Mouse (Mus musculus) layer of hippocampus, postnatal 14 days (tissue): ENCODE measurements around the gene Pea15a. TPM values are rescaled to one million over a fixed set of nuclear protein-coding genes. Genes with fewer than 3 reads are reported as not detected.
A peak's percentile ranks its signal among the peaks of the same experiment; 100 is the strongest.

Source experiments
- DNase-seq, 2 experiments: peaks; one replicate each; pipeline ENCODE4 v3.0.0; 2021 to 2022; ENCODE audit warnings: low spot score in 2 of 2, mixed read lengths in 1 of 2
- total RNA-seq, 2 experiments: library from RNA; stranded (reverse); gene quantifications; 2 replicates each; pipeline ENCODE4 v1.2.3; 2021

The Pea15a gene
- total RNA-seq, 2 experiments from 2014 or later = 360 to 376 TPM

DNA sequence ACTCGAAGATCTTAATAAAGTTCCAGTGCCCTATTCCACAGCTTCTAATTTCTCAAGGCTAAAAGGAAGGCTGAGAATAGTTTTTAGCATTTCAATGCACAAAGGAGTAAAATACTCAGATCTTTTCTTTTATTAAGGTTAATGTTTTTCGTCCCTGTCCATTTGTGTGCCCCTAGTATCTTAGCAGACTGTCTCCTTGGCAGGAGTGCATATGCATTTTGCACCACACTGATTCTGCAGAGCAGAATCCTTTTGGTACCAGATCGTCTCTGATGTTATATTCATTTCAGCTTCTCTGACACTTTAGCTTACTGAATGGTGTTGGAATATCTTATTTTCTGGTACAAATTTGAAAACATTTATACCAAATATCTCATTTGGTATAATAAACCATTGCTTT is 24.8 kb downstream of the Pea15a start:
- no peak for DNase-seq

DNA sequence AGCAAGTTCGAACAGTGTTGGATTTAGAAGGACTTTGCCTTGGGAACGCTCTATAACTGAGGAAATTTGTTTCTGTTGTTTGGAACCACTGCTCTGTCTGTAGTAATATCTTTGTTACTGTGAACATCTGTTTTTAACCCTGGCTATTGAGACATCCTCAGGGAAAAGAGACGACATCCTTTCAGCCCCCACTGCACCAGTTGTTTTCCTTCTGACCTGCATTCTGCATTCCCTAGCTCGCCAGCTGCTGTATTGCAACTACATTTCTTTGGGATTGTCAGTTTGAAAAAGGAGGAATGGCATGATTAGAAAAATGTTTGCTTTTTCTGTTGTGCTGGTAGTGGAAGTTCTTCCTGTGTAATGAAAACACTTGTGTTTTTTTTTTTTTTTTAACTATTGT is 25.7 kb downstream of the Pea15a start:
- no peak for DNase-seq

DNA sequence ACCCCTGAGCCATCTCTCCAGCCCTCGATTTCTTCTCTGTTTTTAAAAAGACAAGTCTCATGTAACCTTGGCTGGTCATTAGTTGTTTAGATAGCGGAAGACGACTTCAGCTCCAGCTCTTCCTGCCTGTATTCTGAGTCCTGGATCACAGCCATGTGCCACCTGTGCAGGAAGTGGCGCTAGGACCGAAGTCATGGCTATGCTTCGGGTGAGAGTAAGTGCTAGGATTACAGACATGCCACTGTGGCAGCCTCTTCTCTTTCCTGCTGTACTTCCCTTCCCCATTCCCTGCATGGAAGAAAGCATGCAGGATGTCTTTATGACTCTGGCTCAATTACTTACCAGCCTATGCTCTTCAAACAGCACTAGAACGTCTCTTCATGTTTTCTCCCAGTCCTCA is 27.5 kb downstream of the Pea15a start:
- DNase-seq = no peak

DNA sequence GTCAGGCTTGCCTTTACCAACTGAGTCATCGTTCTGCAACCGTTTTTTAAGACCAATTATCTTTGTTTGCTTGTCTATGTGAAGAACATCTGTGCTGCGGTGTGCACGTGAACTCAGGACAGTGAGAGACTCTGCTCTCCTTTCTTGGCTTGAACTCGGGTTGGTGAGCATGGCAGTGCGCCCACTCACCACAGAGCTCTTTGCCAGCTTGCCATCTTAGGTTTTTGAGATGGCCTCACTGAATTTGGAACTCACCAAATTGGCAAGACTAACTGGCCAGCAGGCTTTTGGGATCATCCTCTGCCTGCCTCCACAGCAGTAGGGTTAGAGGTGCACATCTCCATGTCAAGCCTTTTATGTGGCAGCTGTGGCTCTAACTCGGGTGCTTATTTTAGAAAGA is 28.8 kb downstream of the Pea15a start:
- no peak for DNase-seq

DNA sequence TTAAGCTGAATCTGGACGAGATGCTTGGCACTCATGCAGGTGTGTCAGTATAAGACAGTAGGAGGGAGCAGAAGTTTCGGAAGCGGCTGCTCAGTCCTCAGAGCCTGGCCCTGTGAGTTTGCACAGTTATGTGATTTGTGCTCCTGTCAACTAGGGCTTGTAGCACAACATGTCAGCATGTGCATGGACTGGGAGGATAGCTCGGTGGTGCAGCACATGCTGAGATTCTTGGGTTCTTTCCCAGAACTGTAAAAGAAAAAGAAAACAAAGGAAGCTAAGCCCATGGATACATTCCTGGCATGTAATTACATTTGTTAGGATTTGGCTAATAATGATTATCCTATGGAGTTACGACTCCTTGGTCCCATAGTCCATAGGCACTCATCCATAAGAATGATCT is 33.4 kb downstream of the Pea15a start:
- DNase-seq = no peak

DNA sequence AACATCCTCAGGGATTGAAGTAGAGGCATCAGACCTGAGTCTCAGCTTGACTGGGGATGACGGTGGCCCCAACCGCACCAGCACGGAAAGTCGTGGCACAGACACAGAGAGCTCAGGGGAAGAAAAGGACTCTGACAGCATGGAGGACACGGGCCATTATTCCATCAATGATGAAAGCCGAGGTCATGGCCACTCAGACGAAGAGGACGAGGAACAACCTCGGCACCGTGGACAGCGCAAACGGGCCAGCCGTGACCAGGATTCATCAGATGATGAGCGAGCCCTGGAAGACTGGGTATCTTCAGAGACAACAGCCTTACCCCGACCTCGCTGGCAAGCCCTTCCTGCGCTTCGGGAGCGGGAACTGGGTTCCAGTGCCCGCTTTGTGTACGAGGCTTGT is 34.2 kb downstream of the Pea15a start:
- DNase-seq = no peak

DNA sequence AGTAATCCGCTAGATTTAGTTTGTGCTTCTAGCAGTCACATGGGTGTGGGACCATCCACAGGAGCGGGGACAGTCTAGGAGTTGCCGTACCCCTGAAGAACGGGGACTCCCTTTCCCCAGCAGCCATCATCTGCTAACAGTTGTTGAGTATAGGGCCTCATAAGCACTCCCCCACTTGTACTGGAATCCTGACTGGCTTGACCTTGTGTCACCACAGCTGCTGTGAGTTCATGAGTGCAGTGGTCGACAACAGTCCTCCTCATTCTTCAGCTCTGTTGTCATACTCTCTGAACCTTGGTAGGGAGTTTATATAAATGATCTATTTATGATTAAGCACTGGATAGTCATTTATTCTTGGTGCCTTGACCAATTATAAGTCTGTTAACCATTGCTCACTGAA is 36.8 kb downstream of the Pea15a start:
- DNase-seq = no peak

DNA sequence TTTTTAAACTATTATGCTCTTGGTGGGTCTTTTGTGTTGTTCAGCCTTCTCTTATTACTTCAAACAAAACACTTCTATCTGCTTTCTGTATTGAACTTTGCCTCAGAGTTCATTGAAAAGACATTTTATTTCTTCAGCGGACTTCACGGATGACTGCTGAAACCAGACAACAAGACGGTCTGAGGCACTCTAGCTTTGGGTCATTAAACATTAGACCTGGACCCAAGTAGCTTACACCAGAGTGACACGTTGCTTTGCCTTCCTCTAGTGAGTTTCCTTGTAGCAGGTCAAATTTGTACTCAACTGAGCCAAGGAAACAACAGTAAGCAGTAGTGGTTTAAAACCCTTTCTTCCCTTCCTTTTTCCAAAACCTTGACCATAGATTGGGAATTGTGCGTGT is 38.7 kb downstream of the Pea15a start:
- DNase-seq = no peak

DNA sequence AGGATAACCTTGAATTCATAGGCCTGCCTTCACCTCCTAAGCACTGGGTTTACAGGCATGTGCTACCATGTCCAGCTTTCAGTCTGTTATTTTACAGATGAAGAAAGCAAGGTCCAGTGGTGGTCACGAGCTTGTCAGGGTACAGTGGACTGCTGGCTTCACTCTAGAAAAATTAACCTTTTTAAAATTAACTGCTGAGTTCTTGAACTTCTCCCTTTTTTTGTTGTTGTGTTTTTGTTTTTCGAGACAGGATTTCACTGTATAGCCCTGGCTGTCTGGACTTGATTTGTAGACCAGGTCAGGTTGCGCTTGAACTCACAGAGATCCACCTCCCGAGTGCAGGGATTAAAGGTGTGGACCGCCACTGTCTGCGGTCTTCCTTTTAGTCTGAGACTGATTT is 43.6 kb downstream of the Pea15a start:
- DNase-seq = no peak

DNA sequence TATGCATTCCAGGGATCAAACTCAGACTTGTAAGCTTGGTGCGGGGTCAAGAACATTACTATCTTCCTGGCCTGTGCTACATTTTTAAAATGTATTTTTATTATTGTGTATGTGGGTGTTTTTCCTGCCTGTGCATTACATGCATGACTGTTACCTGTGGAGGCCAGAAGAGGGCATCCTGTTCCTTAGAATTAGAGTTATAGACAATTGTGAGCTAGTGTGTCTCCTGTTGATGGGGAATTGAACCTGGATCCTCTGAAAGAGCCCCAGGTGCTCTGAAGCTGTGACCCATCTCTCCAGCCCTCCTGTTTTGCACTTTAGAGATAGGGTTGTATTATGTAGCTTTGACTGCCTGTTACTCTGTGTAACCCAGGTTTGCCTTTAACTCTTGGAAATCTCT is 44.6 kb downstream of the Pea15a start:
- peak in 1 of 2 experiments; percentile 37 for DNase-seq

DNA sequence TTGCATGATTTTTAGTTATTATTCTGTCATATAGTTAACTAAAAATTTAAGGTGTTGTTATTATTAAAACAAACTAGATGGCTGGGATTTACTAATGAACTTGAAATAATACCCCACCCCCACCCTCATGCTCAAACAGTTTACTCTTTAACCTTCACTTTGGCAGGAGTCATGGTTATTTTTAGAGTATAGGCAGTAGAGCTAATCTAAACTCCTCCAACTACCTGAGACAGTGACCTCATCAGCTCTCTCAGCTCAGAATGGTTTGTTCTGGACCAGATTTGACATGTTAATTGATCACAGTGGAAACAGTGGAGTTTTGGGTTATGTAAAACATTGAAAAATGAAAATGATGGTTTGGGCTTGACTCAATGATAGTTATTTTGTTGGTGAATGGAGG is 46.1 kb downstream of the Pea15a start:
- no peak for DNase-seq

DNA sequence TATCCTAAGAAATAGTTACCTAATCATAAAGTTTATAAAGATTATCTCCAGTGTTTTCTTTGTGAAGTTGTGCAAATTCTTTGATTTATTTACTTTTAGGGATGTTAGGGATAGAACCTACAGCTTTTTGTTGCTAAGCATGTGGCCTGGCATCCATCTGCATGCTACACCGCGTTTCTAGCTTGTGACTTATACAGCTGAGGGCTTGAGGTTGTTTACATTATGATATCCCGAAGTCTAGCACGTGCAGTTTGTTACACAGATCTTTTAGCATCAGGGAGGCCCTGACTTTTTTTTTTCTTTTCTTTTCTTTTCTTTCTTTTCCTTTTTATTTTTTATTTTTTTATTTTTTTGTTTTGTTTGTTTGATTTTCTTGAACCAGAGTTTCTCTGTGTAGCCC is 46.6 kb downstream of the Pea15a start:
- no peak for DNase-seq

DNA sequence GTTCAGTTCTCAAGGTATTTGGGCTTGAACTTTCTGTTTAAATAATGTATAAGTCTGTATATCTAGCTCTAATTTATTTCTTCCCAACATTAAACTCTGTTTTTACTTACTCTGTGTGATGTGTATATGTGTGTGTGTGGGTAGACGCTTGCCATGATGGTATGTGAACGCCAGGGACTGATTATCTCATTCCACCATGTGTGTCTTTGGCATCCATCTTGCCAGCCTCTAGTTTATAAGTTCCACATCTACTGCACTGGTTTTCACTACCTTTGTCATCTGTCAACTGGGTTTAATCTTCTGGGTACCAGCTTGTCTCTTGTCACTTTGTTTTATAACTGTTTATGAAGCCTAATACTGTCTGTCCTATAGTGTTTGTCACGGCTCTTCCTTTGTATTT is 51.1 kb downstream of the Pea15a start:
- DNase-seq = no peak

DNA sequence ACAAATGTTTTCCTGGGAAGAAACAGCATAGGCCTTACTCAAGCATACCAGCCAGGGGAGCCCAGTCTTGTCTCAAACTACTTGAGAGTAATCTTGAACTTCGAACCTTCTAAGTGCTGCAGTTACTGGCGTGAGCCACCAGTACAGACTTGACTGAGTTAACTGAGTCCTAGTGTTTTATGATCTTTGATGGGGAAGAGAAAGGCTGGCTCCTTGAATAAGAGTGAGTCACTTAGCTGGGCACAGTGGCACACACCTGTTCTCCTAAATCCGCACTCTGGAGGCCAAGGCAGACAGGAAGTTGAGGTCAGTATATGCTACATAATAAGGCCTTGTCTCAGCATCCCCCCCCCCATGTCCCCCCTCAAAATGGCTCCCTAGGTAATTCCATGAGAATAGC is 52.1 kb downstream of the Pea15a start:
- no peak for DNase-seq

DNA sequence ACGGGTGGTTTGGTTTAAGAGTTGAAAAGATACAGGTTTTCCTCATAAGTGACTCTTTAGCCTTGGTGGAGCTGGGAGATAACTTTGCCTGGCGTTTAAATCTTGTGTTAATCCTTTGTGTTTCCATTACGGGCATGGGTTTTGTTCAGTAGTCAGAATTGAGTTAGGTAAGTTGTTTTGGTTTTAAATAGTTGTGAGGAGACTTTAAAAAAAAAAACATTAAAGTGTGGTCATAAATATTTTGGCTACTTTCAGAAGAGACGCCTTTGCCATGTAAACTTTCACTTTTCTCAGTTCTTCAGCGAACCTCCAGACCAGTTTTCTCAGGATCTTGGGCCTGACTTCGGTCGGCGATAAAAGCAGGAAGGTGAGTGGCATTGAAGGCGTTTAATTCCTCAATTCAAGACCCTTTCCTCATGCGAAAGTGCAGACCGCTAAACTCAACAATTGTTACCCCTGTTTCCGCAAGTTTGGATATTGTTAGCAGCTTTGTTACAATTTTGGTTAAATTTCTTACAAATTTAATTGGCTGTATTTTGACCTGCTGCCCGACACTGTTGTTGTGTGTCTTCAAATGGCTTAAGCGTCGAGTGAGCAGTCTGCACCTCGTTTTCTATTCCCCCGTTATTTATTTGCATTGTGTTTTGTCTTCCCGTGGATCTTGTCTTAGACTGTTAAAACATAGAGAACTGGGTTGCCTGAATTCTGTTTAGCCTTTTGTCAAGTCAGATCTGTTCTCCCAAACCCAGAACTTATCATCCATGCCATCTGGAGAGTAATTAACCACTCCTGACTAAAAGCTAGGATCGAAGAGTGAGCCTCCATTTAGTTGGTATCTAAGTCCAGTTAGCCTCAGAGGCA is 57.4 kb downstream of the Pea15a start:
- no peak for DNase-seq

DNA sequence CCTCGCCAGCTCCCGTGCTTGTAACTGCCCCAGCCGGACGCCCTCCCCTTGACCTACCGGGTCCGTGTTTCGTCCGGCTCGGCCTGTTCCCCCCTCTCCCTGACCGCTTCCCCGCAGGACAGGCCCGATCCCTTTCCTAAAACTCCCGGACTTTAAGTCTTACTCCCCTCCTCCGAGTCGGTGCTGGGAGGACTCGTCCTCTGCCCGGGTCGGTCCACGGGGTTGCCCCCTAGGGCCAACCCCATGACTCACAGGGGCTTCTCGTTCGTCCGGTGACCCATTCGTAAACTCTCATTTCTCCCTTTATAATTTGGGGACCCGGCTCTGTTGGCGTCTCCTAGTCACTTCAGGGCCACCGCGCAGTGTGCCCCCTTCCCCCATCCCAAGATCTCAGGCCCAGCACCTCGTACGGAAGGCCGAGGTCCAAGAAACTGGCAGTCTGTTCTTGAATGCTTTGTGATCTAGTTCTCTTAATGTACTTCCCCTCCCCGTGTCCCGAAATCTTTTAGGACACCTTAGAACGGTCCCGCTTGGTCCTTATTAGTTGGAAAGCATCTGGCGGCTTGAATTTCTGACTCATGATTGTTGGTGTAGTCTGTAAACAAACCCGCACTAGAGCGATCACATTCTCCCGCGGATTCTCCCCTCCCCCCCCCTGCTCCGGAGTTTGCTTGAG is 58.2 kb downstream of the Pea15a start:
- DNase-seq = peak; percentile 21 to 33

DNA sequence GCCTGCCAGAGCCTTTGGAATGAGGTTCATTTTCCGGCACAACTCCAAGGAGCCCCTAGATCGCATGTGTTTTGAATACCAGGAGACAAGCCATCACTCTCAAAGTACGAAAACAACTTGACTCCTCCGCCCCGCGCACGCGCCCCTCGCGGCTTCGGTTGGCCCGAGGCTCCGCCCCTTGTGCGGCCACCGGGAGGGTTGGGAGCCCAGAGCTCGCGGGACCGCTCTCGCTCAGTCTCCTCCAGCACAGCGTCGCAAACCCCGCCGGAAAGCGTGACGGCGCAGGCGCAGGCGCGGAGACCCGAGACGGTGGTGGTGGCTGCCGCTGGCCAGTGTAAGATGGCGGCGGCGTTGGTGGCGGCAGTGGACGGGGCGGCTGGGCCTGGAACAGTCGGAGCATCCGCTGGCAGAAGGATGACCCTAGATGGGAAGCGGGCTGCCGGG is 58.7 kb downstream of the Pea15a start, which contains the start of gene Dcaf8:
TSS of gene Dcaf8 (plus strand) at position 250 of the 444 bp plus-strand sequence.
- DNase-seq = peak; percentile 93 to 97

Other genes starting within 250 kb of the Pea15a start
- 10 to 100 TPM; 21.9 to 22.4 TPM for gene Vangl2, start 178.4 kb downstream of the Pea15a start, total RNA-seq
- under 1 TPM; 0.85 to 0.91 TPM for gene Nhlh1, start 149.2 kb downstream of the Pea15a start, total RNA-seq
- gene Copa, start 124.3 kb downstream of the Pea15a start, total RNA-seq = 100 to 1,000 TPM; 152 TPM
- gene Ncstn, start 124.0 kb downstream of the Pea15a start, total RNA-seq = 10 to 100 TPM; 71.4 to 73.2 TPM
- 100 to 1,000 TPM in 1 of 2 experiments, 10 to 100 TPM in 1; 98.8 to 110 TPM for gene Pex19, start 80.0 kb downstream of the Pea15a start, total RNA-seq
- 100 to 1,000 TPM in 1 of 2 experiments, 10 to 100 TPM in 1; 97.8 to 104 TPM for gene Dcaf8, start 58.7 kb downstream of the Pea15a start, total RNA-seq
- 1 to 10 TPM; 1.1 to 1.4 TPM for gene Casq1, start 13.1 kb upstream of the Pea15a start, total RNA-seq
- gene Atp1a4, start 51.6 kb upstream of the Pea15a start, total RNA-seq = not detected
- 100 to 1,000 TPM; 185 to 195 TPM for gene Igsf8, start 54.8 kb upstream of the Pea15a start, total RNA-seq
- 100 to 1,000 TPM; 610 to 641 TPM for gene Atp1a2, start 91.3 kb upstream of the Pea15a start, total RNA-seq
- gene Kcnj9, start 122.5 kb upstream of the Pea15a start, total RNA-seq = 10 to 100 TPM; 37.4 to 50.1 TPM
- gene Kcnj10, start 134.4 kb upstream of the Pea15a start, total RNA-seq = 100 to 1,000 TPM; 101 to 106 TPM
- 1 to 10 TPM; 8.9 to 9.5 TPM for gene Pigm, start 169.7 kb upstream of the Pea15a start, total RNA-seq